Mouse (Mus musculus) liver, embryonic 11.5 days (tissue): ENCODE data around the gene Irf9. TPM values are rescaled to one million over a fixed set of nuclear protein-coding genes. Genes with fewer than 3 reads are reported as not detected.

ENCODE experiments used
- ATAC-seq: fragments of 200-750 bp; cut with Nextera tagmentation; replicated peaks from 2 replicates; pipeline ENCODE4 v1.8.0; 2017; ENCODE audit warnings: moderate number of reproducible peaks, mild to moderate bottlenecking, moderate TSS enrichment, moderate library complexity; ENCODE audit not compliant: low FRiP score
- DNase-seq: peaks from one replicate; pipeline ENCODE4 v3.0.0-alpha.2; 2017; ENCODE audit warnings: low spot score
- H3K27ac ChIP-seq: fragments of 300-500 bp; sonication (generic); 2 replicates; pipeline ENCODE4 v1.5.1; 2014; ENCODE audit warnings: mild to moderate bottlenecking, low read depth, low read length, control low read depth
- H3K27me3 ChIP-seq: fragments of 300-500 bp; sonication (generic); replicated peaks from 2 replicates; pipeline ENCODE4 v1.6.1; 2014; ENCODE audit warnings: low read length, mixed read lengths; ENCODE audit not compliant: control insufficient read depth, insufficient read depth
- H3K36me3 ChIP-seq: fragments of 300-500 bp; sonication (generic); 2 replicates; pipeline ENCODE4 v1.6.1; 2014; ENCODE audit warnings: mild to moderate bottlenecking, low read length, moderate library complexity, mixed read lengths; ENCODE audit not compliant: control insufficient read depth, insufficient read depth
- H3K4me1 ChIP-seq: fragments of 300-500 bp; sonication (generic); replicated peaks from 2 replicates; pipeline ENCODE4 v1.6.1; 2014; ENCODE audit warnings: low read length, mixed read lengths; ENCODE audit not compliant: control insufficient read depth, insufficient read depth
- H3K4me2 ChIP-seq: fragments of 300-500 bp; sonication (generic); 2 replicates; pipeline ENCODE4 v1.6.1; 2014; ENCODE audit warnings: mild to moderate bottlenecking, control low read depth, moderate library complexity
- H3K4me3 ChIP-seq: fragments of 300-500 bp; sonication (generic); 2 replicates; pipeline ENCODE4 v1.5.1; 2014; ENCODE audit warnings: low read depth, low read length, control low read depth
- H3K9ac ChIP-seq: fragments of 300-500 bp; sonication (generic); 2 replicates; pipeline ENCODE4 v1.6.1; 2014; ENCODE audit warnings: low read depth, low read length, control low read depth
- H3K9me3 ChIP-seq: fragments of 300-500 bp; sonication (generic); 2 replicates; pipeline ENCODE4 v1.6.1; 2016; ENCODE audit warnings: low read length, inconsistent platforms, mixed read lengths; ENCODE audit not compliant: control insufficient read depth
- WGBS: fragments of 180-500 bp; shearing (Covaris S2); extraction: QIAGEN DNeasy Blood & Tissue Kit; methylation state at CpG from one replicate; pipeline ENCODE4 v1.1.7; 2014; 5-methylcytosine and 5-hydroxymethylcytosine counted together
- polyA plus RNA-seq: library from polyadenylated mRNA; unstranded; fragments of >200 nt; fragmentation: Nextera tagmentation; extraction: Ambion mirVana; gene quantifications from 2 replicates; pipeline ENCODE4 v1.2.1, GENCODE M21; 2014

Gene Irf9
- polyA plus RNA-seq, 1 experiment from 2014 or later: 13.0 TPM

GRCm38 (mm10) chr14:55640816-55641215 is 37.4 kb downstream of the Irf9 start:
- 98% methylated on average over 14 of the region's 14 CpGs for WGBS
- H3K4me3 ChIP-seq: no peak overlapping the region
- H3K9me3 ChIP-seq: no peaks in the 10 kb centered on the region
- ATAC-seq (no peak), DNase-seq (no peak)
- H3K27me3 ChIP-seq: no peaks in the 10 kb centered on the region
- H3K27ac ChIP-seq: no peak overlapping the region
- no peak overlapping the region for H3K9ac ChIP-seq
- H3K4me1 ChIP-seq: peaks cover 25% of the 10 kb centered on the region
- H3K36me3 ChIP-seq: peaks cover 27% of the 10 kb centered on the region
- H3K4me2 ChIP-seq: no peak overlapping the region

- Histone ChIP-seq H3K9ac (no peak overlapping the region), H3K27me3 (no peaks in the 10 kb centered on the region), H3K27ac (no peak overlapping the region), H3K9me3 (no peaks in the 10 kb centered on the region), H3K36me3 (peaks cover 29% of the 10 kb centered on the region), H3K4me2 (no peak overlapping the region), H3K4me1 (peaks cover 26% of the 10 kb centered on the region), H3K4me3 (no peak overlapping the region)
- DNase-seq (no peak), ATAC-seq (no peak)
- WGBS: 92% methylated on average over 13 of the region's 13 CpGs
Observed at GRCm38 (mm10) chr14:55641291-55641690, 37.9 kb downstream of the Irf9 start.

GRCm38 (mm10) chr14:55642679-55643059 is 39.3 kb downstream of the Irf9 start:
- no peaks in the 10 kb centered on the region for H3K9me3 ChIP-seq
- H3K4me1 ChIP-seq: peaks cover 28% of the 10 kb centered on the region
- ATAC-seq (peak; percentile 27; the same call in 1 of the 2 replicates), DNase-seq (no peak)
- H3K27me3 ChIP-seq: no peaks in the 10 kb centered on the region
- H3K36me3 ChIP-seq: peaks cover 28% of the 10 kb centered on the region
- 18% methylated on average over 8 of the region's 8 CpGs for WGBS
- H3K27ac ChIP-seq: peak overlapping the region; percentile 83
- peak overlapping the region; percentile 89 for H3K4me3 ChIP-seq
- peak overlapping the region; percentile 89 for H3K9ac ChIP-seq
- peak overlapping the region; percentile 93 for H3K4me2 ChIP-seq

GRCm38 (mm10) chr14:55643060-55643907 is 39.9 kb downstream of the Irf9 start, which contains the start of gene Tm9sf1:
TSS of gene Tm9sf1 (minus strand) at chr14:55643806.
- Histone ChIP-seq H3K4me1 (peaks cover 28% of the 10 kb centered on the region), H3K36me3 (peaks cover 25% of the 10 kb centered on the region), H3K9ac (peak within 1 kb of the TSS; percentile 89), H3K4me2 (peak within 1 kb of the TSS; percentile 93), H3K27ac (peak within 1 kb of the TSS; percentile 83), H3K27me3 (no peaks in the 10 kb centered on the region), H3K9me3 (no peaks in the 10 kb centered on the region), H3K4me3 (peak within 1 kb of the TSS; percentile 89)
- under 1% methylated on average over 89 of the region's 89 CpGs for WGBS
- DNase-seq (peak; percentile 93), ATAC-seq (peak; percentile 86)

- Histone ChIP-seq H3K36me3 (peaks cover 19% of the 10 kb centered on the region), H3K4me1 (peaks cover 28% of the 10 kb centered on the region), H3K27me3 (no peaks in the 10 kb centered on the region), H3K9ac (peak overlapping the region; percentile 89), H3K4me3 (peak overlapping the region; percentile 89), H3K4me2 (peak overlapping the region; percentile 93), H3K9me3 (no peaks in the 10 kb centered on the region), H3K27ac (peak overlapping the region; percentile 34; the same call in 1 of the 2 replicates)
- ATAC-seq (no peak), DNase-seq (no peak)
- WGBS: 28% methylated on average over 17 of the region's 17 CpGs
Observed at GRCm38 (mm10) chr14:55644261-55644888, 41.0 kb downstream of the Irf9 start.

- DNase-seq: no peak
- Histone ChIP-seq H3K4me3 (no peak within 1 kb of the TSS), H3K27ac (no peak within 1 kb of the TSS), H3K9me3 (no peaks in the 10 kb centered on the region), H3K27me3 (no peaks in the 10 kb centered on the region), H3K9ac (no peak within 1 kb of the TSS), H3K4me1 (peaks cover 11% of the 10 kb centered on the region), H3K36me3 (peaks cover 5% of the 10 kb centered on the region), H3K4me2 (no peak within 1 kb of the TSS)
- WGBS: 86% methylated on average over 2 of the region's 2 CpGs
- no peak for ATAC-seq
Observed at GRCm38 (mm10) chr14:55649884-55650283, 46.5 kb downstream of the Irf9 start, which contains the start of gene Tssk4. TSS of gene Tssk4 (plus strand) at chr14:55650184.

- 79% methylated on average over 7 of the region's 7 CpGs for WGBS
- ATAC-seq (no peak), DNase-seq (no peak)
- H3K4me2 ChIP-seq: no peak overlapping the region
- no peaks in the 10 kb centered on the region for H3K9me3 ChIP-seq
- no peaks in the 10 kb centered on the region for H3K27me3 ChIP-seq
- no peak overlapping the region for H3K4me3 ChIP-seq
- H3K9ac ChIP-seq: peak overlapping the region; percentile 30; the same call in 1 of the 2 replicates
- H3K36me3 ChIP-seq: peaks cover under 1% of the 10 kb centered on the region; the same call in 1 of the 2 replicates
- peaks cover under 1% of the 10 kb centered on the region; the same call in 1 of the 2 replicates for H3K4me1 ChIP-seq
- no peak overlapping the region; the same call in 1 of the 2 replicates for H3K27ac ChIP-seq
Observed at GRCm38 (mm10) chr14:55651528-55651927, 48.2 kb downstream of the Irf9 start.

GRCm38 (mm10) chr14:55656935-55657334 is 53.6 kb downstream of the Irf9 start:
- no peaks in the 10 kb centered on the region for H3K9me3 ChIP-seq
- H3K27ac ChIP-seq: no peak overlapping the region
- no peak for DNase-seq
- no peaks in the 10 kb centered on the region; the same call in 1 of the 2 replicates for H3K36me3 ChIP-seq
- no peak overlapping the region for H3K4me2 ChIP-seq
- no peak for ATAC-seq
- 84% methylated on average over 3 of the region's 3 CpGs for WGBS
- peaks cover 8% of the 10 kb centered on the region; the same call in 1 of the 2 replicates for H3K4me1 ChIP-seq
- no peak overlapping the region for H3K4me3 ChIP-seq
- no peak overlapping the region for H3K9ac ChIP-seq
- H3K27me3 ChIP-seq: no peaks in the 10 kb centered on the region
